Mouse (Mus musculus): ENCODE data around the gene Olfr27.

Olfr27 gene

DNA sequence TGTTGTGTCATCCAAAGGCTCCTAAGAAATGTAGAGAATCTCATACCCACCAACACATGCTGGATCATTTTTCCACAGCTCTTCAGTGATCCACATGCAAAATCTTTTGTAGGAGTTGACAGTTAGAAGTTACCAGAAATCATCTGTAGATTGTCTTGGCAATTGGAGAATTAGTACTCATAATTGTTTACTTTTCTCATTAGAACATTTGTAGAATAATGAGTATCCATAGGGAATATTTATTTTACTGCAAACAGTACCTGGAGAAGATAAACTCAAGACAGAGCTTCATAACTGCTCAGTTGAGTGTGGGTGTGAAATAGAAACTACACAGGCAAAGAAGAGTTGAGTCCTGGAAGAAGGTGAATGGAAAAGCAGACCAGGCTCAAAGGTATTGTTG lies at the start of gene Olfr27:
TSS of gene Olfr27 (plus strand) at position 301 of the 400 bp plus-strand sequence.
- DNase-seq (ENCODE audit: low read depth, low spot score) = no peak

- DNase-seq (ENCODE audit: low read depth, low spot score) = no peak
Observed at GRCm38 (mm10) chr9:39078787-39079186, 49.1 kb upstream of the Olfr27 start, which contains the start of gene Olfr938. Gene Olfr938 (minus strand): TSS chr9:39078887.

GRCm38 (mm10) chr9:39127326-39127725 lies 605 bp upstream of the Olfr27 start:
- DNase-seq (ENCODE audit: low read depth, low spot score) = no peak

GRCm38 (mm10) chr9:39152401-39152800 lies 24.5 kb downstream of the Olfr27 start:
- DNase-seq (ENCODE audit: low read depth, low spot score) = no peak

DNA sequence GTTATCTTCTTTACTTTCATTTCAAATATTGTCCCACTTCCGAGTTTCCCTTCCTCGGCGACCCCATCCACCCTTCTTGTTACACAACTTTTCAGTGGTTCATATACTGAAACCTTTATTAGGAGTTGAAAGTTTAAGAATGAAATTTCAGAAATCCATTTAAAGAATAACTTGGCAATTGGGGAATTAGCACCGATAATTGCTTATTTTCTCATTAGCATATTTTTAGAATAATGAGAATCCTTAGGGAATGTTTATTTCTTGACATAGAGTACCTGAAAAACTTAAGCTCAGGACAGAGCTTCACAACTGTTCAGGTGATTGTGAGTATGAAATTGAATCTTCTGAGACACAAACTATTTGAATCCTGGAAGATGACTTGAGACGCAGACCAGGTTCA lies 38.1 kb downstream of the Olfr27 start, which contains the start of gene Olfr943:
TSS of gene Olfr943 (plus strand) at position 301 of the 400 bp plus-strand sequence.
- DNase-seq (ENCODE audit: low read depth, low spot score) = no peak
